Mouse (Mus musculus): ENCODE measurements around the gene Rtkn2. TPM values are rescaled to one million over a fixed set of nuclear protein-coding genes. Genes with fewer than 3 reads are reported as not detected.
A peak's percentile ranks its signal among the peaks of the same experiment; 100 is the strongest.

Rtkn2 gene
- polyA plus RNA-seq, 1 experiment, result not detected

DNA sequence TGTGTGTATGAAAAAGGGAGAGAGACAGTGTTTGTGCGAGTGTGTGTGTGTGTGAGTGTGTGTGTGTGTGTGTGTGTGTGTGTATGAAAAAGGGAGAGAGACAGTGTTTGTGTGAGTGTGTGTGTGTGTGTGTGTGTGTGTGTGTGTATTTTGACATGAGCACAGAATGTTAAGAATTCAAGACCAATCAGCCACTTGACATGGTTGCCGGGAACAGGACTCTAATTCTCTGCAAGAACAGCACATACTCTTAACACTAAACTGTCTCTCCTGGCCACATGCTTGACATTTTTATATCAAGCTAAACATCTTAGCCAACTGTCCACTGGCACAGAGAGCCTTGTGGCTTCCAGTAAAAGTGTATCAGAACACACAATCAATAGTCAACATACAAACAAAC, 12.4 kb upstream of the Rtkn2 start:
- Histone ChIP-seq H3K4me1 (ENCODE audit: control insufficient read depth, insufficient read depth, insufficient read length, low read length) (no peaks in the 10 kb centered on the region; the same call in 1 of the 2 replicates), H3K27ac (replicated peaks; ENCODE audit: low read depth, low read length) (peak overlapping the region; percentile 17), H3K4me3 (ENCODE audit: insufficient read depth, low read depth, low read length) (no peak overlapping the region)

DNA sequence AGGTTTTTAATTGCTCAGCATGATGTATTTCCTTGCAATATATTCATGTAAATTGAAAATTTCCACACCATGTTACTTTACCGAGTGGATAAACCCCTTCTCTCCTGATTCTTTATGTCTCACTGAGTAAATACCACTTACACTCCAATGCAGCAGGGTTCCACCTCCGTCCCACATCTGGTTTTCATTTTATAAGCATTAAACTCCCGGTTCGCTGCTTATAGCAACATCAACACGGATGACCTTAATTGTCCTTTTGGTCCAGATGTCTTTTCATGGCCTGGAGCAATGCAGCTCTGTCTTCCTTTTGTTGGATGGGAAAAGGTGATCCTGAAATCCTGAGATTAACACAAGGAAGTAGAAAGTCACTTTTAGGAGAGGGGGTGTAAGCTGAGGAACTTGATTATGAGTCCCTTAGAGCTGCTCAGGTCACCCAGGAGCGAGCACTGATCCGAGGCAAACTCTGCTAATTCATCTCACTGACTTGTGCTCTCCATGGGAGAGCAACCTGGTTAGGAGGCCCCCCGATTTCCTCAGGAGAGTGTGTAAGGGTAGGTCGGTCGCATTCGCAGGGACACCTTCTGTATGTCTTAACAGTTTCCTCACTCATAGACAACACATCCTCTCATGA, 8.1 kb upstream of the Rtkn2 start:
- H3K27ac ChIP-seq (replicated peaks; ENCODE audit: low read depth, low read length), result no peak overlapping the region
- no peaks in the 10 kb centered on the region for H3K4me1 ChIP-seq (ENCODE audit: control insufficient read depth, insufficient read depth, insufficient read length, low read length)
- no peak overlapping the region for H3K4me3 ChIP-seq (ENCODE audit: insufficient read depth, low read depth, low read length)

DNA sequence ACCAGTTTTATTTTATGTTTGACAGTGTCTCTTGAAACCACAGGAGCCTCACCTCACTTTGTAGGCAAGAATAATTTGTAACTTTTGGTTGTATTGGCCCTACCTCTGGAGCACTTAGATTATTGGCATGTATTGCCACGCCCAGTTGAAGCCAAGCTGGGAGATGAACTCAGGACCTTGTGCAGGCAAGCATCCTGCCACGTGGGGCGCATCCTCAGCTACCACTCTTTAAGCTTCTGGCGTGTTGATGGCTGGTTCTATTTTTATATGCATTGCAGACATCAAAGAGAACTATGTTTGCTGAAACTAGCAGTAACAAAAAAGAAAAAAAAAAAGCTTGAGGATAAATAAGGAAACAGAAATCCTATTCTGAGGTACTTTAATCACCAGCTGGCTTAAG, 2.1 kb upstream of the Rtkn2 start:
- H3K27ac ChIP-seq (replicated peaks; ENCODE audit: low read depth, low read length), result no peak overlapping the region
- H3K4me3 ChIP-seq (ENCODE audit: insufficient read depth, low read depth, low read length), result no peak overlapping the region
- no peaks in the 10 kb centered on the region for H3K4me1 ChIP-seq (ENCODE audit: control insufficient read depth, insufficient read depth, insufficient read length, low read length)

DNA sequence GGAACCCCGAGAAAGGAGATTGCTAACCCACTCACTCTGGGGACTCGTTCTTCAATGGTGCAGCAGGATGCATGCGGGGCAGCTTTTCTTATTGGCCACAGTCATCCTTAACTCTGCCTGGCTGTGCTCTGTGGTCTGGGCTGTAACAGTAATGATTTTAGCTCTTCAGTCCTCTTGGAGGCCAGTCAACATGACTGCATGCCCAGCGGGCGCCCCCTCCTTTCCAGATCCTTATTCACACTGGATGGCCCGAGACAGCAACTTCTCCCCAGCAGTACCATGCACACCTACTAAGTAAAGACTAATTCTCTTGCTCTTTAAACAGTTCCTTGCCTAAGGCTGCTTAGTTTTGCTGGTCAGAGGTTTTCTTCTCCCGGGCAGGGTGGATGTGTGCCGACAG, 4.4 kb downstream of the Rtkn2 start:
- Histone ChIP-seq H3K4me3 (ENCODE audit: insufficient read depth, low read depth, low read length) (no peak overlapping the region), H3K27ac (replicated peaks; ENCODE audit: low read depth, low read length) (no peak overlapping the region), H3K4me1 (ENCODE audit: control insufficient read depth, insufficient read depth, insufficient read length, low read length) (no peaks in the 10 kb centered on the region)

DNA sequence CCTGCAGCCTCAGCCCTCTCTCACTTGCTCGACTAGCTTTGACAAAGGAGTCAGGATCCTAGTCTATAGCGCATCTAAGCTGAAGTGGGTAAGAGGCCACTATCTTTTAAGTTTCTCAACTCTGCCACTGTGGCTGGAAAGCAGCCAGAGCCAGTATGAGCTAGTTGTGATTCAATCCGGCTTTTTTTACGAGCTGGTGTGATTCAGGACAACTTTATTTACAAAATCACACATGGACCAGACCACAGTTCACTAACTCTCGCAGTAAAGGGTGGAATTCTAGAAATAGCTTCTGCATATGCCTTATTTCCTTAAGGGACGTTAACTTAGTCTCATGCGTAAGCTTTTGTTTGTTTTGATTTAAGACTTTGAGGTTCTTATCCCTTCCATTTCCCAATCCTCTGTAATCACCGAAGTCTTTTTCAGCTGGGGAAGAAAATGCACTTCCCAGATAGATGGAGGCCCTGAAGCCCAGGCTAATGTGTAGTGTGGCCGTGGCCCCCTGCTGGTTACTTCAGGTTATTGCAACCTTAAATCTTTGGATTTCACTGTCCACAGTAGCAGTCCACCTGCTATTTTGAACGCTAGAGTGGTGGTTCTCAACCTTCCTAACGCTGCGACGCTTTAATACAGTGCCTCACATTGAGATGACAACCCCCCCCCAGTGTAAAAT, 5.0 kb downstream of the Rtkn2 start:
- no peaks in the 10 kb centered on the region for H3K4me1 ChIP-seq (ENCODE audit: control insufficient read depth, insufficient read depth, insufficient read length, low read length)
- H3K27ac ChIP-seq (replicated peaks; ENCODE audit: low read depth, low read length), result no peak overlapping the region
- H3K4me3 ChIP-seq (ENCODE audit: insufficient read depth, low read depth, low read length), result no peak overlapping the region

DNA sequence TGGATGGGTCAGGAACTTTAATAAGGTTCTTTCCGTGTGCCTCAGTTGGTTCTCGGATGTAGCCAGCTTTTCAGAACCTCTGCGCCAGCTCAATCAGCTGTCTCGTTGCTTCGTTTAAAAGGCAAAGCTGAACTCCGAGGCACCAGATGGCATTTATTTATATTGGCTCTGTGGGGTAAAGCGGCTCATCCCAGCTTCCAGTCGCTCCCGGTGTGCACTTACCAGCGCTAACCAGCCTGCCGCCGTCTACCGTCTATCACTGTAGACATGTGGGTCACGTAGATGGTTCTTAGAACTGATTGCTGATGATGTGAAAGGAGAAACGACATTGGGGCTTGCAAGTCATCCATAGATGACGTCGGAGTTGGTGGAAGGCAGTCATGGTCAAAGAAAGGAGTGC, 5.7 kb downstream of the Rtkn2 start:
- no peak overlapping the region for H3K4me3 ChIP-seq (ENCODE audit: insufficient read depth, low read depth, low read length)
- no peak overlapping the region for H3K27ac ChIP-seq (replicated peaks; ENCODE audit: low read depth, low read length)
- no peaks in the 10 kb centered on the region for H3K4me1 ChIP-seq (ENCODE audit: control insufficient read depth, insufficient read depth, insufficient read length, low read length)

DNA sequence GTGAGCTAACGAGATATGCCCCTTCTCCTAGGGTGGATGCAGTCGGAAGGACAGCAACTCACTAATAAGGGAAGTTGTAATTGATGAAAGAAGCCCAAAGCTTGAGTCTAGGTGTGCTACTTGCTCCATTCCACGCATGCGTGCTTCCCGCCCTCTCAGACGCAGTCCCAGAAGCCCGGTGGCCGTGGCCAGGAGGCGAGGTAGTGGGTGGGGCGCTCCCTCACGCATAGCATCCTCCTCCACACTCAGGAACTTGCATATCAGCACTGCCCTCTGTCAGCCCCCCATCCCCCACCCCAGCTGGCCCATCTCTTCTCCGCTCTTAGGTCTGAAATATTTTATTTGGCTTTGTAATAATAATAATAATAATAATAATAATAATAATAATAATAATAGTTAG, 16.0 kb downstream of the Rtkn2 start:
- Histone ChIP-seq H3K4me1 (ENCODE audit: control insufficient read depth, insufficient read depth, insufficient read length, low read length) (peaks cover 2% of the 10 kb centered on the region; the same call in 1 of the 2 replicates), H3K27ac (replicated peaks; ENCODE audit: low read depth, low read length) (no peak overlapping the region), H3K4me3 (ENCODE audit: insufficient read depth, low read depth, low read length) (no peak overlapping the region)

DNA sequence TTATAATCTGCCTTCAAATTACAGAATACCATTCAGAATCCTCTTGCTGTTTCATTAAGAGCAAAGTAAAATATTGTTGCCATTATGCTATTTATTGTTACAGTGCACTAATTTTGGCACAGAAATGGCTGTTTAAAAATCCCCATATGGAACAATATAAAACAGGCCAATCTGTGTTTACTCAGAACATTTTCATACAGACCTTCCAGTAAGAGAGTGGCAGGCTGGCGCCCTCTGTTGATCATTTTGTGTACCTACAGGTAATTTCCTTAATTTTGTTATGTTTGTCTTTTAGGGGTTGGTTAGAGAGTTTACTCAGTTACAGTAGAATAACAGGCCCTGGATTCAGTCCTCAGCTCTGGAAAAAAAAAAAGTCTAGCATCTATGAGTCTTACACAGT, 16.8 kb downstream of the Rtkn2 start:
- no peak overlapping the region for H3K4me3 ChIP-seq (ENCODE audit: insufficient read depth, low read depth, low read length)
- H3K4me1 ChIP-seq (ENCODE audit: control insufficient read depth, insufficient read depth, insufficient read length, low read length), result peaks cover 2% of the 10 kb centered on the region; the same call in 1 of the 2 replicates
- no peak overlapping the region for H3K27ac ChIP-seq (replicated peaks; ENCODE audit: low read depth, low read length)

DNA sequence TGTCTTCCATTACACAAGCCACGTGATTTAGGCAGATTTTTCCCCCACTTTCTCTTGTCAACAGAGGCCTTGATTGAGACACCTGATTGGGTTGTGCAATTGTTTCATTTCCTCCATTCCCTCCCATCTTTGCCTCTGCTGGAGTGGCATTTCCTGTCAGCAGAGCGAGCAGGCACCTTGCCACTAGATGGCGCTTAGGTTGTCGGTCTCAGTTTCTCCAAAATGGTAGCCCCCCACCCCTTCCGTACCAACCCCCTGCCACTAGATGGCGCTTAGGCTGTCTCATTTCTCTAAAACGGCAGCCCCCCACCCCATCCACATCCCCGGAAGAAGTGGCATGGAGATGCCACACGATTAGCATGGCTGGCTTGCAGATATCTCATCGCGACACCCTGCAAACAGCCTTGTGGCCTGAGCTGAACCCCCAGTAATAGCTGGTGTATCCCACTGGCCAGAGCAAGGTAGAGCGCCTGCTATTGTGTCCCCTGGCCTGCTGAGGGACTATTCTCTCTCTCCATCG, 18.8 kb downstream of the Rtkn2 start:
- Histone ChIP-seq H3K4me3 (ENCODE audit: insufficient read depth, low read depth, low read length) (no peak overlapping the region), H3K4me1 (ENCODE audit: control insufficient read depth, insufficient read depth, insufficient read length, low read length) (peaks cover 2% of the 10 kb centered on the region; the same call in 1 of the 2 replicates), H3K27ac (replicated peaks; ENCODE audit: low read depth, low read length) (no peak overlapping the region)

DNA sequence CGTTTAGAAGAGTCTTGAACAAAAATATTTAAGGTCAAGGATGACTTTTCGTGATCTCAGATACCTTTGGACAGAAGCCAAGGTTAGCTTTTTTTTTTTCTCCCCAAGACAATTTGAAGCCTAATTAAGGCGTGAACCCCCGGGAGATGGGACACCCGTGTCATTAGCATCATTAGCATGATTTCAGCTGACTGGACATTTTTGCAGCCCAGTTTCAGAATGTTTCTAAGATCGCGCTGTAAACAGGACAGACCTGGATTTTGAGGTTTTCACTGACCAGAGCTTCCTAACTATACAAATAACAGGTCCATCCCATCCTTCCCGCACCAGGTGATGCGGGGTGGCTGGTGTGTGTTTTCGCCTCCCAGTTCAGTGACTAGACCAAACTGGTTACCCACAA, 19.8 kb downstream of the Rtkn2 start:
- Histone ChIP-seq H3K4me1 (ENCODE audit: control insufficient read depth, insufficient read depth, insufficient read length, low read length) (peaks cover 2% of the 10 kb centered on the region; the same call in 1 of the 2 replicates), H3K4me3 (ENCODE audit: insufficient read depth, low read depth, low read length) (no peak overlapping the region), H3K27ac (replicated peaks; ENCODE audit: low read depth, low read length) (no peak overlapping the region)

DNA sequence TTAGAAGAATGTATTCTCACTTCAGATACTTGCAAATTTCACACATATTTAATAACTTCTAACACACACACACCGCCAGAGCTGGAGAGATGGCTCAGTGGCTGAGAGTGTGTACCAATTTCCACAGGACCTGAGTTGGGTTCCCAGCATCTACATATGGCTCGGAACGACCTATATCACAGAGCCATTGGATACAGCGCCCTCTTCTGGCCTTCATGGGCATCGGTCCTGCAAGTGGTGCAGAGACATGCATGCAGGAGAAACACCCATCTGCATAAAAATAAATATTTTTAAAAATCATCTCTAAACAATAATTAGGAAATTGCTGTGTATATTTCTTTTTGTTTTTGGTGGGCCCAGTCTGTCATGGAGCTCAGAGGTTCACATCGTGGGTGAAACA, 22.1 kb downstream of the Rtkn2 start:
- H3K4me3 ChIP-seq (ENCODE audit: insufficient read depth, low read depth, low read length), result no peak overlapping the region
- peaks cover 2% of the 10 kb centered on the region; the same call in 1 of the 2 replicates for H3K4me1 ChIP-seq (ENCODE audit: control insufficient read depth, insufficient read depth, insufficient read length, low read length)
- no peak overlapping the region for H3K27ac ChIP-seq (replicated peaks; ENCODE audit: low read depth, low read length)

DNA sequence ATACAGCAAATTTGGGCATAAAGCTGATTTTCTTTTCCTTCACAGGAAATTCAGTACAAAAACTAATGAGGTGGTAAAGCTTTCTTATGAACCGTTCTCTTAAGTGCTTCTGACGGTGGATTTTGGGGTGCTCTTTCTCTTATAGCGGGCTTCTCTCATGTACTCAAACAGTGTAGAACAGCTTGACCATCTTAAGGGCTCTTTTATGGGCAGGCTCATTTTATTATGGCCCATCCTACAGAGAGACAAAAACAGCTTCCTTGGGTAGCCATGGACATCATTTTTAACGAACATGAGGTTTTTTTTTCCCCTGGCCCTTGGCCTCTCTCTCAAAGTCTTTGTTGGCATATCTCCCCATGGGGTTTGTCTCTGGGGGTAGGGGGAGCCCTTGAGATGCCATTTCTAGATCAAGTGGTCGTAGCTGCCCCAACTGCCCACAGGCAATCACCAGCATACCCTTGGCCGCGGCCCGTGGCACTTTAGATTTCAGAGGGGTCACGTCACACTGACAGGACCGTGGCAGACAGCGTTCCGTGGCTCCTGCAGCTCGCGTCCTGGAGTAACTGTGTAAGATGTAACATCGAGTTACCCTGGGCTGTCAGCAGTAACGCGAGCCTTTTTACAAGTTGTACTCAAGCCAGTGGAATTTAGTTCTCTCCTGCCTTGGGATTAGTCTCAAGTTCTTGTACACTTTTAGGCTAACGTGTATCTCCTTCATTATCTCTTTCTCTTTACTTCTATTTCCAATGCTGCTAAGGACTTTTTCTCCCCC, 24.5 kb downstream of the Rtkn2 start:
- Histone ChIP-seq H3K4me1 (ENCODE audit: control insufficient read depth, insufficient read depth, insufficient read length, low read length) (no peaks in the 10 kb centered on the region; the same call in 1 of the 2 replicates), H3K27ac (replicated peaks; ENCODE audit: low read depth, low read length) (no peak overlapping the region), H3K4me3 (ENCODE audit: insufficient read depth, low read depth, low read length) (no peak overlapping the region)

DNA sequence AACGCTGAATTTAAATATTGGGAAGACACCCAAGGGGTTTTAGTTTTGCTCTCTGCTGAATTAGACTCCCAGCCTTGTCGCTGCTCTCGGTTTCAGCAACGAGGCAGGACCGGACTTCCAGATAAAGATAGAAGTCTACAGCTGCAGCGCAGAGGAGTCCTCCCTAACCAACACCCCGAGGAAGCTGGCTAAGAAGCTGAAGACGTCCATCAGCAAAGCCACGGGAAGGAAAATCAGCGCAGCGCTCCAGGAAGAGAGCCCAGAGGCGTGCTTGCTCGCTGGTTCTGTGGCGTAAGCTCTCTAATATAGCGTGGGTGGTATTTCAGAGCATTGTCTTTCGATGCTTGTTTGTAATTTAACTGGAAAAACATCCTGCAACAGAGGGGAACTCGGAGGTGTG, 26.0 kb downstream of the Rtkn2 start:
- H3K4me1 ChIP-seq (ENCODE audit: control insufficient read depth, insufficient read depth, insufficient read length, low read length), result no peaks in the 10 kb centered on the region; the same call in 1 of the 2 replicates
- peak overlapping the region; percentile 84 for H3K27ac ChIP-seq (replicated peaks; ENCODE audit: low read depth, low read length)
- peak overlapping the region; percentile 24; the same call in 1 of the 2 replicates for H3K4me3 ChIP-seq (ENCODE audit: insufficient read depth, low read depth, low read length)

DNA sequence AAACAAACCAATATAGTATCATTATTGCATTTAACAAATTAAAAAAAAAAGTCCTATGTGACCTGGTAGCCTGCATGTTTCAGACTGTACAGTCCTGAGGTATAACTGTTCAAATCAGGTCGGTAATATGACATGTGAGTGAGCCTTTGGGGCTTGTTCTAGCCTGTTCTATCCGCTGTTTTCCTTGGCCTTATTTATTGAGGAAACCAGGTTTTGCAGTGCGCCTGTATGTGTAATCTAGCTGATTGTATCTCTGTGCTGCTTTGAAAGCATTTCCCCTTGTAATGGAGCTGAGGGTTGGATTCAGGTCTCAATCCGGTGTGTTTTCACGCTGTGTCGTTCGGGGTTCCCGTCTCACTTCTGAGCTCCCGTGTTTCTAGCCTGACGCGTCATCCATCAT, 27.1 kb downstream of the Rtkn2 start:
- no peaks in the 10 kb centered on the region; the same call in 1 of the 2 replicates for H3K4me1 ChIP-seq (ENCODE audit: control insufficient read depth, insufficient read depth, insufficient read length, low read length)
- H3K4me3 ChIP-seq (ENCODE audit: insufficient read depth, low read depth, low read length), result no peak overlapping the region
- H3K27ac ChIP-seq (replicated peaks; ENCODE audit: low read depth, low read length), result peak overlapping the region; percentile 57

DNA sequence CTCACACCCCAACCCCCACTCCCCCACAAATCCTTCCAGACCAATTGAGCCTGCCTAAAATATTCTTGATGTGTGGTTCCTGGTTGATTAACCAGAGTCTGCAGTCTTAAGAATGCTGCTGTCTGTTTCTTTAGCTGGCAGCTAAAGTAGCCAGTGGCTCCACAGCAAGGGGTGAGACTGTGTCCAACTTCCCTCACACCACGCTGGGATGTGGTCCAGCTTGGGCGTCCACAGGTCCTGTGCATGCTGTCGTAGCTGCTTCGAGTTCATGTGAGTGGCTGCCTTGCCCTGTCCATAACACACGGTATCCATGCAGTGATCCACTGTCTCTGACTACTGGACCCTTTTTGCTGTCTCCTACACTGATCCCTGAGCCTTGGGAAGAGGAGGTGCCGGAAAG, 27.7 kb downstream of the Rtkn2 start:
- Histone ChIP-seq H3K4me3 (ENCODE audit: insufficient read depth, low read depth, low read length) (no peak overlapping the region), H3K27ac (replicated peaks; ENCODE audit: low read depth, low read length) (peak overlapping the region; percentile 3; the same call in 1 of the 2 replicates), H3K4me1 (ENCODE audit: control insufficient read depth, insufficient read depth, insufficient read length, low read length) (no peaks in the 10 kb centered on the region; the same call in 1 of the 2 replicates)

Measured in brown adipose tissue, adult 24 weeks (tissue).